8 mouse cellular contexts compared by ENCODE assay signal in genomic region chr14:31208084-31208483, GRCm38 (mm10). TPM values are rescaled to one million over a fixed set of nuclear protein-coding genes. Genes with fewer than 3 reads are reported as not detected.
A peak's percentile ranks its signal among the peaks of the same experiment; 100 is the strongest.
DNase-seq lines count a peak whose midpoint lies in the region; ATAC-seq and TF ChIP-seq lines count a peak whose summit lies in the region.

Gene Tnnc1 (plus strand): TSS chr14:31208312.

- no peak for TF ChIP-seq POLR2A in MEL (IDR thresholded peaks at IDR 0.05; ENCODE audit: control insufficient read depth in 1 of 2, insufficient read depth in 1 of 2, low read depth in 1 of 2, low read length in 2 of 2, poor library complexity in 1 of 2)
- peak; percentile 95 for TF ChIP-seq POLR2A in heart, adult 2 months (IDR thresholded peaks at IDR 0.05; ENCODE audit: insufficient read depth, low read depth, low read length)

- TF ChIP-seq RAD21 in MEL (IDR thresholded peaks at IDR 0.05; ENCODE audit: low read depth, low read length), result no peak

- WGBS in heart, adult 2 months, result 69% methylated on average over 2 of the region's 2 CpGs
- 69% methylated on average over 2 of the region's 2 CpGs for WGBS in limb, embryonic 10.5 days
- WGBS in stomach, embryonic 15.5 days, result 76% methylated on average over 2 of the region's 2 CpGs

- H3K9me3 ChIP-seq in MEL (replicated peaks; ENCODE audit: insufficient read depth, low read length), result no peaks in the 10 kb centered on the region
- no peaks in the 10 kb centered on the region for H3K9me3 ChIP-seq in limb, embryonic 10.5 days (replicated peaks)
- H3K9me3 ChIP-seq in stomach, embryonic 15.5 days, result no peaks in the 10 kb centered on the region

- no peak for ATAC-seq in stomach, embryonic 15.5 days (ENCODE audit: insufficient read depth, low FRiP score, low read depth)

- TF ChIP-seq CTCF in MEL (IDR thresholded peaks at IDR 0.05 in 2 of 3, conservative IDR thresholded peaks at IDR 0.05 in 1 of 3; ENCODE audit: control insufficient read depth in 1 of 3, insufficient read depth in 1 of 3, low read depth in 2 of 3, low read length in 3 of 3, poor library complexity in 1 of 3, severe bottlenecking in 1 of 3), result no peak
- no peak for TF ChIP-seq CTCF in heart, adult 2 months (IDR thresholded peaks at IDR 0.05)

- H3K79me2 ChIP-seq in MEL (ENCODE audit: control insufficient read depth, insufficient read depth, low read length, poor library complexity), result peaks cover 19% of the 10 kb centered on the region
- H3K79me2 ChIP-seq in heart, adult 2 months (replicated peaks; ENCODE audit: control insufficient read depth, insufficient read depth, low read length), result no peaks in the 10 kb centered on the region

- peak within 1 kb of the TSS; percentile 77 for H3K9ac ChIP-seq in MEL (ENCODE audit: control insufficient read depth, low read depth, low read length, poor library complexity, severe bottlenecking)
- peak within 1 kb of the TSS; percentile 78 for H3K9ac ChIP-seq in heart, adult 2 months (ENCODE audit: low read depth, low read length)
- no peak within 1 kb of the TSS for H3K9ac ChIP-seq in stomach, embryonic 15.5 days

- no peaks in the 10 kb centered on the region; a peak in 1 of 4 replicates for H3K27me3 ChIP-seq in MEL (ENCODE audit: control insufficient read depth in 1 of 2, insufficient read depth in 2 of 2, low read length in 2 of 2)
- no peaks in the 10 kb centered on the region for H3K27me3 ChIP-seq in heart, adult 2 months (ENCODE audit: control insufficient read depth, insufficient read depth, low read length)
- H3K27me3 ChIP-seq in limb, embryonic 10.5 days (ENCODE audit: low read depth, poor library complexity, severe bottlenecking), result no peaks in the 10 kb centered on the region
- no peaks in the 10 kb centered on the region for H3K27me3 ChIP-seq in stomach, embryonic 15.5 days (replicated peaks)

- H3K4me1 ChIP-seq in MEL (ENCODE audit: control insufficient read depth in 1 of 2, insufficient read depth in 2 of 2, low read length in 2 of 2), result peaks cover 3 to 11% of the 10 kb centered on the region in 2 experiments; a peak in 3 of 4 replicates
- H3K4me1 ChIP-seq in heart, adult 2 months (ENCODE audit: control insufficient read depth, insufficient read depth, low read length), result peaks cover 6% of the 10 kb centered on the region
- H3K4me1 ChIP-seq in limb, embryonic 10.5 days, result peaks cover 21% of the 10 kb centered on the region
- H3K4me1 ChIP-seq in stomach, embryonic 15.5 days, result peaks cover 18% of the 10 kb centered on the region

- no peak for TF ChIP-seq EP300 in MEL (IDR thresholded peaks at IDR 0.05; ENCODE audit: low read depth in 1 of 2, low read length in 2 of 2)
- peak; percentile 88 for TF ChIP-seq EP300 in heart, adult 2 months (IDR thresholded peaks at IDR 0.05; ENCODE audit: insufficient read depth, low read depth, low read length)

- H3K27ac ChIP-seq in MEL (ENCODE audit: control insufficient read depth, low read depth, low read length), result no peak within 1 kb of the TSS
- H3K27ac ChIP-seq in heart, adult 2 months, result peak within 1 kb of the TSS; percentile 98
- peak within 1 kb of the TSS; percentile 97; the same call in 1 of the 2 replicates for H3K27ac ChIP-seq in limb, embryonic 10.5 days
- H3K27ac ChIP-seq in stomach, embryonic 15.5 days, result no peak within 1 kb of the TSS

- H3K36me3 ChIP-seq in MEL (ENCODE audit: control insufficient read depth in 1 of 2, insufficient read depth in 2 of 2, low read length in 2 of 2), result peaks cover 3 to 10% of the 10 kb centered on the region in 2 experiments; a peak in 3 of 4 replicates
- H3K36me3 ChIP-seq in heart, adult 2 months (ENCODE audit: control insufficient read depth, insufficient read depth, low read length), result peaks cover 3% of the 10 kb centered on the region
- H3K36me3 ChIP-seq in limb, embryonic 10.5 days, result peaks cover 20% of the 10 kb centered on the region
- peaks cover 11% of the 10 kb centered on the region for H3K36me3 ChIP-seq in stomach, embryonic 15.5 days

- intact Hi-C loops in heart, adult 2 months (cut with DNase I), result loop anchor here (5.0 kb wide), 1 partner anchor 129 kb away; the partner anchor contains the start of gene Capn7

- peak within 1 kb of the TSS; percentile 87 for H3K4me2 ChIP-seq in stomach, embryonic 15.5 days

- DNase-seq in adrenal gland, postnatal 10 days, result no peak
- no peak for DNase-seq in adrenal gland, postnatal 4 days (ENCODE audit: low spot score in 2 of 2)
- DNase-seq in MEL (ENCODE audit: low read depth, low spot score), result no peak
- peak; percentile 67 to 74 for DNase-seq in heart, adult 2 months
- DNase-seq in limb, embryonic 10.5 days (ENCODE audit: low spot score), result no peak
- DNase-seq in urinary bladder, postnatal 14 days (ENCODE audit: low spot score), result no peak
- no peak for DNase-seq in urinary bladder, postnatal 36 days (ENCODE audit: low spot score in 2 of 2)

- peak within 1 kb of the TSS; percentile 77 to 87 for H3K4me3 ChIP-seq in MEL (ENCODE audit: control insufficient read depth in 1 of 2, insufficient read depth in 1 of 2, low read depth in 2 of 2, low read length in 2 of 2)
- H3K4me3 ChIP-seq in heart, adult 2 months, result peak within 1 kb of the TSS; percentile 67
- H3K4me3 ChIP-seq in limb, embryonic 10.5 days, result peak within 1 kb of the TSS; percentile 85
- peak within 1 kb of the TSS; percentile 85; the same call in 1 of the 2 replicates for H3K4me3 ChIP-seq in stomach, embryonic 15.5 days (replicated peaks)

TF ChIP-seq in MEL, 35 proteins besides CTCF, POLR2A, EP300 and RAD21:
- TF ChIP-seq ETS1 (IDR thresholded peaks at IDR 0.05; ENCODE audit: low read depth, low read length) (no peak), TAL1 (IDR thresholded peaks at IDR 0.05; ENCODE audit: low read length) (no peak)

RNA-seq across cellular contexts. Expression of gene Tnnc1, which starts in this region (rescaled TPM):
- total RNA-seq in adrenal gland, postnatal 10 days (2021), result 10 to 100 TPM; 11.1 to 45.0 TPM
- total RNA-seq in adrenal gland, postnatal 4 days (2021), result 10 to 100 TPM in 1 of 2 experiments, 1 to 10 TPM in 1; 5.0 to 13.9 TPM
- not detected in 2 replicates for total RNA-seq in MEL (2012; rRNA removed)
- under 1 TPM in 1 of 2 experiments, not detected in 1; 0.19 TPM for polyA plus RNA-seq in MEL (2012; ENCODE audit: insufficient read depth in 1 of 2, insufficient read length in 2 of 2, low read depth in 1 of 2, low replicate concordance in 2 of 2, missing spikeins in 1 of 2)
- 1,000 to 10,000 TPM; 5,084 to 5,508 TPM for total RNA-seq in heart, adult 2 months (2021)
- 4,851 and 5,939 TPM in 2 replicates for polyA plus RNA-seq in heart, adult 2 months (2012; rRNA removed)
- 2.7 and 3.8 TPM in 2 replicates for polyA plus RNA-seq in limb, embryonic 10.5 days (2016; fragmentation: Nextera tagmentation; extraction: Ambion mirVana)
- polyA plus RNA-seq in stomach, embryonic 15.5 days (2015; fragmentation: Nextera tagmentation; extraction: Ambion mirVana), result 7.1 and 9.8 TPM in 2 replicates

Comparison
In these comparisons a context has a peak if more than half of its experiments do, and no peak if none do; other contexts are left out.
1. RNA of gene Tnnc1 (total RNA-seq): 5,084 to 5,508 TPM in heart, adult 2 months; 11.1 to 45.0 TPM in adrenal gland, postnatal 10 days, 5.0 to 13.9 TPM in adrenal gland, postnatal 4 days and not detected in MEL; every median in the first group is over 100 times any median in the second.
2. RNA of gene Tnnc1 (polyA plus RNA-seq): 4,851 to 5,939 TPM in heart, adult 2 months; 7.1 to 9.8 TPM in stomach, embryonic 15.5 days, 2.7 to 3.8 TPM in limb, embryonic 10.5 days and 0.19 TPM in MEL; every median in the first group is over 100 times any median in the second.
3. DNase-seq: peak in heart, adult 2 months (2 of 2); none in adrenal gland, postnatal 10 days (single experiment), adrenal gland, postnatal 4 days (0 of 2), MEL (single experiment), limb, embryonic 10.5 days (single experiment), urinary bladder, postnatal 14 days (single experiment) and urinary bladder, postnatal 36 days (0 of 2).
4. H3K27ac ChIP-seq: peak in heart, adult 2 months (single experiment) and limb, embryonic 10.5 days (single experiment); none in MEL (single experiment) and stomach, embryonic 15.5 days (single experiment).
5. Peak in every context shown above with its lines, with median percentiles within 50 percentile points of each other: H3K4me3 ChIP-seq.